Mouse (Mus musculus) liver, postnatal 0 days (tissue): Measurements from ENCODE around the gene Ugt1a7c.
"Not testable (repeated sequence)": the region's sequence is repeated elsewhere in the genome, so short reads cannot be mapped to it uniquely, and the experiment has no call there.

Experiments
- CTCF ChIP-seq: sonication (generic); IDR thresholded peaks from 2 replicates; pipeline ENCODE4 v1.5.1; 2016; ENCODE audit warnings: antibody characterized with exemption, low read depth
- EP300 ChIP-seq: IDR thresholded peaks from 2 replicates; pipeline ENCODE4 v1.6.1; 2016; ENCODE audit warnings: antibody characterized with exemption, low read depth, mild to moderate bottlenecking

DNA sequence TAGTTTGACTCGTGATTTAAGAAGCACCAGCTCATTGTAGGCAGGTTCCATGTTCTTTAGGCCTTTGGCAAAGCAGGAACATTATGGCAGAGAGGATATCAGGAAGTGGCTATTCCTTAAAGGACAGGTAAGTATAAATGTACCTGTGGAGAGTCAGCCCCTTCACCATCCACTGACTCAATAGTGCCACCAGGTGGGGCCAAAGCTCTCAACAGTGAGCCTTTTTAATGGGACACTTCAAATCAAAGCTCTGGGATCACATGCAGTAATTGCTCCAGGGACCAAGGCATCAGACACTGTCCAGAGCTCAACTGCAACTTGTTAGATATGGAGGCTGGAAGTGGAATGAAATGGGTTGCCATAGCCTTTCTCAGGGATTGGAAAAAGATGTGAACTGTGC lies 26.7 kb downstream of the Ugt1a7c start:
- TF ChIP-seq CTCF, result peak; percentile 65
- not testable (repeated sequence) for TF ChIP-seq EP300
